Mouse (Mus musculus) heart, adult 9 months (tissue): Measurements from ENCODE around the gene Foxp1.

Experiments
- DNase-seq, 2 experiments: peaks; one replicate each; pipeline ENCODE4 v3.0.0; 2022; ENCODE audit warnings: low spot score in 2 of 2

Gene Foxp1

GRCm38 (mm10) chr6:99261737-99262130, 260.8 kb downstream of the Foxp1 start:
- DNase-seq = no peak

GRCm38 (mm10) chr6:99260941-99261736, 261.4 kb downstream of the Foxp1 start:
- no peak for DNase-seq

- no peak for DNase-seq
Measured at GRCm38 (mm10) chr6:99258346-99258745, 264.2 kb downstream of the Foxp1 start.

- no peak for DNase-seq
Measured at GRCm38 (mm10) chr6:99257676-99258075, 264.8 kb downstream of the Foxp1 start.

DNA sequence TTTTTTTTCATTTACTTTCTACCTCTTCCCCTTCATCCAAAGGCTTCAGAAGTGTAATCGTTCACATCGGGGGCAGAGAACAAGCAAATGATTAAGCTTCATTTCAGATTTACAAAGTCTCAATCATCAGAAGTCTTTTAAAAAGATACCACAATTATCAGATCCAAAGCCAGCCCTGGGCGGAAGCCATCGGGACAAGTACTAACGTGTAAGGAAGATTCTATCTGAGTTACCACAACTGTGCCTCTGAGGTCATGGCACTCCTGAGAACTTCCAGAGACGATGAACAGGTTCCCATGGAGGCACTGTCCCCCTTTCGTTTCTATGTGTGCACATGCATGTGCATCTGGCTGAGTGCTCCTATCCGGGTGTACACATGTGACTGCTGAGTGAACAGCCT, 269.2 kb downstream of the Foxp1 start:
- no peak for DNase-seq

- no peak for DNase-seq
Measured at GRCm38 (mm10) chr6:99252816-99253215, 269.7 kb downstream of the Foxp1 start.

DNA sequence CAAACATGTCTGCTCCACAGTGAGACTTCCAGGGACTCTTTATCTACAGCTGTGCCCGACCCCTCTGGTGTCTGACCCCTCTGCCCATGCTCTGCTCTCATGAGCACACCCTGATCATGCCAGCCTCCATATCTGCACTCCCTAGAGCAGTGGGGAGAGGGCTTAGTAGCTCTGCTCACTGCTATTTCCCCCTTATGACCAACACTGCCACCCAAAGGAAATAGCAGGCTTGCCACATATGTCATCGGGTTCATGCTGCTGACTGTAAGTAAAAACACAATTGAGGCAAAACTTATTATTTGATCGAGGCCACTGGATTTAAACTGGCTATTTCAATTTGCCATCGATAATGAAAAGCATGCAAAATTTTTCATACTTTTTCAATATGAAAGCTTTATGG, 270.6 kb downstream of the Foxp1 start:
- no peak for DNase-seq

DNA sequence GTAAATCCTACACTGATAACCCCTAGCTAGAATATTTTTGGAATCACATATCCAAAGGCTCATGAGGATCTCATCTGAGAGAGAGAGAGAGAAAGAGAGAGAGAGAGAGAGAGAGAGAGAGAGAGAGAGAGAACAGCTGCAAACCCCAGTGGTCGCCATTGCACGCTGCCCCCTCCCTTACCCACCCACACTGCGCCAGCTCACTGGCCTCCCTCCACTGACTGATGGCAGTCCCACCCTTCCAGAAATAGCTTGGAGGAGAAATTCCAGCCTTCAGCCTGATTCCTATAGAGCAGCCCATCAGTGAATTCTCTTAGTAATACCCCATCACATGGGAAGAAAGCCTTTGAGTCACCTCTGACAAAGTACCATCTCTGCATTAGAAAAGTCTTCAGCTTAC, 271.3 kb downstream of the Foxp1 start:
- no peak for DNase-seq

DNA sequence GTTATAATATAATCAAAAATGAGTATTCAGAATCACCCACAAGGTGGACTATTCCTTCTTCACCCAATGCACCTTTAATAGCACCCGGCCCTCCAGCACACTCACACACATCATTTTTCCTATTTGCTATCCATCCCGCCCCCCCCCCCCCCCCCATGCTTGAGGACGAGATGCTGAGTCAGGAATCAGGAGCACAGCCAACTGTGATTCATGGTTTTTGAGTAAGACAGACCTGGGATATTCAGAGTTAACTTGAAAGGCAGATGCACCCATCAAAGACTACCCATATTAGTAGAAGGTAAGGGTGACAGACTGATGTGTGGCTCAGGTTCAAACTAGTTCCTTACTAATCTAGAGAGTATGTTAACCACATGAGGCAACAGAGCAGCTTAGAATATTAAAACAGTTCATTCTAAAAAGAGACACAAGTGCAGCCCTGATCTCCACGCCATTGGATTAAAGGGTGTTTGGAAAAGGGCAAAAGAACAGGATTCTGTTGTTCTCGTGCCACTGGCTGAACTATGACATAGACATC, 273.0 kb downstream of the Foxp1 start:
- no peak for DNase-seq

DNA sequence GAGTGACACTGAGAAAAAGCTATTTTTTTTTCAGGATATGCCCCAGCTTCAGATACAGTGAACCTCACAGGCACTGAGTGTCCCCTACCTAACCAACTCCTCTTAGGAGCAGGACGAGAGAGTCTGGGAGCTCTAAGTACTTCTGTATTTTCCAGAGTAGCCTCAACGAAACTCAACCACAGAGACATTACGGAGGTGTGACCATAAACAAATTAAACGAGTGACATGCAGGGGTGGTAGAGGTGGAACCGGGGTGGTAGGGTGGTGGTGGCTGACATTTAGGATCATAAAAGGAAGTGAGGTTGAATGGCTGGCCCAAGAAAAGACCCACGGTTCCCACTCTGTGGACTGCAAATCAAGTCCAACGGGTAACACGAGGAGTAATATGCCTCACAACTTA, 274.1 kb downstream of the Foxp1 start:
- no peak for DNase-seq

GRCm38 (mm10) chr6:99241625-99242395, 280.7 kb downstream of the Foxp1 start:
- no peak for DNase-seq

GRCm38 (mm10) chr6:99240764-99241163, 281.8 kb downstream of the Foxp1 start:
- no peak for DNase-seq

DNA sequence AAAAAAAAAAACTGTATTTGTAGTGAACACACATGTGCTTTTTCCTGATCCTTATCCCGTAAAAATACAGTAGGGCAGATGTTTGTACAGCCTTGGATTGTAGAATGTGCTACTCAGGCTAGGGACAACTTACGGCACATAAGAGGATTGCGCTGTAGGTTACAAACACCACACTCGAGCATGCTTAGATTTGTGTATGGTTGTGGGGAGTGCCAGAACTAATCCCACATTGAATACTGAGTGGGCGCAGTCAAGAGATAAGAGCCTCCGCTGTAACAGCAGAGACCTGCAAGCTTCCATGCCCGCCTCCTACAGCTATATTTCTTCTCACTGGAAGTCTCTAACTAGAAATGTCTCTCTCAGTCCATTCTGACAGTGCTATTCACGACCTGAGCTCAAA, 286.9 kb downstream of the Foxp1 start:
- no peak for DNase-seq

DNA sequence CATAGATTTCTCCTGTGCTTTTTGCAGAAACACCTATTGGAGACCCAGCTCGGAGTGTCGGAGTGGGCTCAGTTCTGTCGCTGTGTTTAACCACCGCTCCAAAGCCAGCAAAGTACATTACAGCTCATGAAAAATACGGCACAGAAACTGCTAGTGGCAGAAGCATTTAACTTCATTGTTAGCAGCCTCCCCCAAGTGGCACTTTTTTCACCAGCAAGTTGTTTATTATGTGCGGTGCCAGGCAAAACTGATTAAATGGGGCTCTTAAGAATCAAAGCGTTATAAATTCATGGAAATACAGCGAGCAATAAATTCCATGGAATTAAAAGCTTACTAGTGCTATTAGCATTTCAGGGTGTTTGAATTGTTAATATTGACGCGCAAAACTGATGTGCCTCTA, 289.1 kb downstream of the Foxp1 start:
- DNase-seq = no peak

GRCm38 (mm10) chr6:99228336-99228870, 294.1 kb downstream of the Foxp1 start:
- no peak for DNase-seq

DNA sequence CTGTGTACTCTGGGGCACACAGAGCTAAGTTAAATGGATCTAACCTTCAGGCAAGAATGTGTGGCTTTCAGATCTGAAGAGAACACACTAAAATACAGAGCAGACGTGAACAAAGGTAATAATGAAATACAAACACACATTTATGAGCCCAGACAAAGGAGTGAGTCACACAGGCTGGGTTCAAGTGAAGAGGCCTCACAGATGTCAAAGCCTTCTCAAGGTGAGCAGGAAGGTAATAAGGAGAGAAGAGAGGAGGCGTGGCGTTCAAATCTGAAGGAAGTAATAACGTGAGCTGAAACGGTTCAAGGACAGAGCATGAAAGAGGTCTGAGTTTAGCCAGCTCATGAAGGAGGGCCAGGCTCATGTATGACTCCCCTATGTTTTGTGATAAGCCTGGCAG, 301.4 kb downstream of the Foxp1 start:
- DNase-seq = no peak

DNA sequence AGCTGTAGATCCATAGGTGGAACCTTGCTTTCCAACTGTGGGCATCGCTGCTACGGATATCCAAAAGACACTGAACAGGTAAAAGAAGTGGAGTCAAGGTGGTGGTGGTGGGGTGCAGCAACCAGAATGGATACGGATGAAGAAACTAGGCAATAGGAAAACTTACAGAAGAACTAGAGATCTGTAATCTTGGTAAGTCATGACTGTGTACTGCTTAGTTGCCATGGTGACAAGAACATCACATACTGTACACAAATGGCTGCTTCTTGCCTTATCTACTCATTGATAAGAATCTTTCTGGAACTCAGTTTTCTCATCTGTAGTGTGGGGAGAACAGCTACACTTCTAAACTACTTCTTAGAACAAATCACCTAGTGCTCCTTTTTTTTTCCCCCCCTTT, 302.0 kb downstream of the Foxp1 start:
- DNase-seq = no peak

DNA sequence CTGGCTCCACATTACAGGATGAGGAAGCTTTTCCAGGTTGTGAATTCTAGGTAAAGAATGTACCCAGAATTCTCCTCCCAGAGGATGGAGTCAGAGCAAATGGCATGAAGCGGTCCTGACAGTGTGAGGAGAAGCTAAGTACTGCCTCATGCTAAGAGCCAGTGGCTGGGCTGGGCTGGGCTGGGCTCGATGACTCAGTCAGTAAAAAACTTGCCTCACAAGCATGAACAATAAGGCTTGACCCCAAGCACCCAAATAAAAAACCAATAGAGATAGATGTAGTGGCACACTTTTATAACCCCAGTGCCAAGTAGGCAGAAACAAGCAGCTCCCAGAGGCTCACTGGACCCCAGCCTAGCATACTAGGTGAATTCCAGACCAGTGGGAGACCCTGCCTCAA, 304.7 kb downstream of the Foxp1 start:
- no peak for DNase-seq

DNA sequence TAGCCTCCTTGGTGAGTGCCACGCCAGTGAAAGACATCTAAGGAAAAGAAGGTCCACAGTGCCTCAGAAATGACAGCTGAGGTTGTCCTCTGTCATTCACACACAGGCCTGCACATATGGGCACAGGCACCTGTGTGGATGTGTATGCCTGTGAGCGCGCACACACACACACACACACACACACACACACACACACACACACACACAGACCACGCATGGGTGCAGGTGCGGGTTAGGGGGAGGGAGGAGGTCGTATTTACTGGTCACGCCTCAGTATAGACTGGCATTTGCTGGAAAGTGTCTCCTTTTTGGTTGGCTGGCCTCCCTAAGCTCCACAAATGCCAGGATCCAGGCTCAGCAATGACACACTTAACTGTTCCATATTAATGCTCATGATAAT, 305.4 kb downstream of the Foxp1 start:
- no peak for DNase-seq

GRCm38 (mm10) chr6:99212461-99212860, 310.1 kb downstream of the Foxp1 start:
- no peak for DNase-seq

- DNase-seq = no peak
Measured at GRCm38 (mm10) chr6:99211663-99212333, 310.7 kb downstream of the Foxp1 start.

DNA sequence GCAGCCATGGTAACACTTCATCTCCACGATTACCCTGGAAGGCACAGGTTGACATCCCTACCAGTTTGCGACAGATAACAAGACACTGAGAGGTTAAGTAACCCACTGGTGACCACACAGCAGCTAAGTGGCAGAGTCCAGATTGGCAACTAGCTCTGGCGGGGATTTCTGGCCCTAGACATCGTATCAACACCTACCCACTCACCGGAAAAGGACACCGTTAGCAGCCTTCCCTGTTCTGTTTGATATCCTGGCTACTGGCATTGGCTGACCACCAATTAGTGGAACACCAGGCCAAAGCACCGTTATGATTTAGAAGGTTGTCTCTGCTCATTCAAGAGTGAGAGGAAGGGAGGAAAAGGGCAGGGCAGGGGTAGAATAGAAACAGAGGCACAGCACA, 312.4 kb downstream of the Foxp1 start:
- DNase-seq = no peak
